In the genomic region with DNA sequence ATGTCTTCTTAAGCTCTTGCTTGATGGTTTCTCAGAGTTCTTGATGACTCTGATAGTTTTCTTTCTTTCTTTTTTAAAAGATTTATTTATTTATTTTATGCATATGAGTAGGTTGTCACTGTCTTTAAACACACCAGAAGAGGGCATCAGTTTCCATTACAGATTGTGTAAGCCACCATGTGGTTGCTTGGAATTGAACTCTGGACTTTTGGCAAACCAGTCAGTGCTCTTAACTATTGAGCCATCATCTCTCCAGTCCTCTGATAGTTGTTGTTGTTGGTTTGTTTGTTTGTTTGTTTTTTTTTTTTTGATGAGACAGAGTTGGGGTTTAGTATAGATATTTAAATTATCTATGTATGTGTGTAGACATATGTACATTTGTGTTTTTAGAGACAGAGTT, we compare ENCODE assay signal across 17 mouse cellular contexts.
"Had no signal": no experiment of that assay in that cellular context is flagged by ENCODE, and none has a peak within 500 bp of the region (broad histone marks: within the 10 kb centered on the region; RNA-seq: fewer than 3 reads in every experiment).

No protein-coding gene starts in this region.

- H3K4me2 ChIP-seq: lung, embryonic 15.5 days; midbrain, embryonic 11.5 days; midbrain, embryonic 13.5 days; midbrain, embryonic 15.5 days; neural tube, embryonic 12.5 days; stomach, embryonic 15.5 days had no signal

- H3K4me3 ChIP-seq: lung, embryonic 15.5 days; megakaryocyte, embryonic 14.5 days; midbrain, embryonic 13.5 days; midbrain, embryonic 15.5 days; neural tube, embryonic 12.5 days; stomach, embryonic 15.5 days had no signal

- ATAC-seq: lung, postnatal 0 days; midbrain, embryonic 13.5 days; midbrain, embryonic 15.5 days had no signal

- H3K27me3 ChIP-seq: lung, embryonic 15.5 days; midbrain, embryonic 13.5 days; midbrain, embryonic 15.5 days; neural tube, embryonic 12.5 days; stomach, embryonic 15.5 days had no signal

- H3K9me3 ChIP-seq: lung, embryonic 15.5 days; midbrain, embryonic 13.5 days; midbrain, embryonic 15.5 days; neural tube, embryonic 12.5 days; stomach, embryonic 15.5 days had no signal

- DNase-seq: lung, adult 2 months; lung, postnatal 14 days; lung, postnatal 36 days; right cerebral cortex, postnatal 14 days; thymus, adult 2 months; thymus, postnatal 25 days; thymus, postnatal 4 days had no signal

- H3K27ac ChIP-seq: lung, embryonic 15.5 days; macrophage; midbrain, embryonic 13.5 days; midbrain, embryonic 15.5 days; neural tube, embryonic 12.5 days; stomach, embryonic 15.5 days; stomach, postnatal 0 days had no signal

- H3K36me3 ChIP-seq: lung, embryonic 15.5 days; midbrain, embryonic 13.5 days; midbrain, embryonic 15.5 days; neural tube, embryonic 12.5 days; stomach, embryonic 15.5 days had no signal

- H3K9ac ChIP-seq: lung, embryonic 15.5 days; midbrain, embryonic 13.5 days; midbrain, embryonic 15.5 days; neural tube, embryonic 12.5 days; stomach, embryonic 15.5 days had no signal
